Mouse (Mus musculus) kidney, embryonic 14.5 days (tissue): Measurements from ENCODE around the gene Qrich2. TPM values are rescaled to one million over a fixed set of nuclear protein-coding genes. Genes with fewer than 3 reads are reported as not detected.

Experiments
- ATAC-seq: fragments of 200-750 bp; cut with Nextera tagmentation; 2 replicates; pipeline ENCODE4 v1.8.0; 2017; ENCODE audit warnings: moderate number of reproducible peaks, mild to moderate bottlenecking, moderate TSS enrichment, moderate library complexity; ENCODE audit not compliant: low FRiP score, low TSS enrichment
- H3K27ac ChIP-seq: fragments of 300-500 bp; sonication (generic); 2 replicates; pipeline ENCODE4 v1.5.1; 2014; ENCODE audit warnings: low read depth, mild to moderate bottlenecking, low read length, moderate library complexity, mixed read lengths
- H3K27me3 ChIP-seq: fragments of 300-500 bp; sonication (generic); 2 replicates; pipeline ENCODE4 v1.6.1; 2014; ENCODE audit warnings: mild to moderate bottlenecking, low read length; ENCODE audit not compliant: control insufficient read depth, insufficient read depth
- H3K36me3 ChIP-seq: fragments of 300-500 bp; sonication (generic); 2 replicates; pipeline ENCODE4 v1.6.1; 2014; ENCODE audit warnings: low read length, mixed read lengths; ENCODE audit not compliant: control insufficient read depth, insufficient read depth
- H3K4me1 ChIP-seq: fragments of 300-500 bp; sonication (generic); 2 replicates; pipeline ENCODE4 v1.6.1; 2014; ENCODE audit warnings: low read length, mixed read lengths; ENCODE audit not compliant: control insufficient read depth, insufficient read depth
- H3K4me2 ChIP-seq: fragments of 300-500 bp; sonication (generic); replicated peaks from 2 replicates; pipeline ENCODE4 v1.6.1; 2014; ENCODE audit warnings: low read depth, mild to moderate bottlenecking, low read length
- H3K4me3 ChIP-seq: fragments of 300-500 bp; sonication (generic); 2 replicates; pipeline ENCODE4 v1.5.1; 2014; ENCODE audit warnings: mild to moderate bottlenecking, low read length
- H3K9ac ChIP-seq: fragments of 300-500 bp; sonication (generic); 2 replicates; pipeline ENCODE4 v1.6.1; 2014; ENCODE audit warnings: low read depth, mild to moderate bottlenecking, low read length, moderate library complexity
- H3K9me3 ChIP-seq: fragments of 300-500 bp; sonication (generic); 2 replicates; pipeline ENCODE4 v1.6.1; 2016; ENCODE audit warnings: low read length; ENCODE audit not compliant: control insufficient read depth
- WGBS: fragments of 180-500 bp; shearing (Covaris S2); extraction: QIAGEN DNeasy Blood & Tissue Kit; methylation state at CpG from one replicate; pipeline ENCODE4 v1.1.7; 2014; 5-methylcytosine and 5-hydroxymethylcytosine counted together
- polyA plus RNA-seq: library from polyadenylated mRNA; unstranded; fragments of >200 nt; fragmentation: Nextera tagmentation; extraction: Ambion mirVana; gene quantifications from 2 replicates; pipeline ENCODE4 v1.2.1, GENCODE M21; 2014

Gene Qrich2
- polyA plus RNA-seq, 1 experiment from 2014 or later: 0.39 TPM

- Histone ChIP-seq H3K36me3 (peaks cover 29% of the 10 kb centered on the region), H3K9ac (peak overlapping the region; percentile 18; the same call in 1 of the 2 replicates), H3K27ac (no peak overlapping the region; the same call in 1 of the 2 replicates), H3K4me1 (peaks cover 32% of the 10 kb centered on the region), H3K9me3 (no peaks in the 10 kb centered on the region), H3K4me3 (peak overlapping the region; percentile 56; the same call in 1 of the 2 replicates), H3K27me3 (no peaks in the 10 kb centered on the region), H3K4me2 (peak overlapping the region; percentile 55)
- WGBS: 63% methylated on average over 5 of the region's 5 CpGs
- no peak for ATAC-seq
Observed at GRCm38 (mm10) chr11:116435992-116436724, 29.9 kb downstream of the Qrich2 start.

DNA sequence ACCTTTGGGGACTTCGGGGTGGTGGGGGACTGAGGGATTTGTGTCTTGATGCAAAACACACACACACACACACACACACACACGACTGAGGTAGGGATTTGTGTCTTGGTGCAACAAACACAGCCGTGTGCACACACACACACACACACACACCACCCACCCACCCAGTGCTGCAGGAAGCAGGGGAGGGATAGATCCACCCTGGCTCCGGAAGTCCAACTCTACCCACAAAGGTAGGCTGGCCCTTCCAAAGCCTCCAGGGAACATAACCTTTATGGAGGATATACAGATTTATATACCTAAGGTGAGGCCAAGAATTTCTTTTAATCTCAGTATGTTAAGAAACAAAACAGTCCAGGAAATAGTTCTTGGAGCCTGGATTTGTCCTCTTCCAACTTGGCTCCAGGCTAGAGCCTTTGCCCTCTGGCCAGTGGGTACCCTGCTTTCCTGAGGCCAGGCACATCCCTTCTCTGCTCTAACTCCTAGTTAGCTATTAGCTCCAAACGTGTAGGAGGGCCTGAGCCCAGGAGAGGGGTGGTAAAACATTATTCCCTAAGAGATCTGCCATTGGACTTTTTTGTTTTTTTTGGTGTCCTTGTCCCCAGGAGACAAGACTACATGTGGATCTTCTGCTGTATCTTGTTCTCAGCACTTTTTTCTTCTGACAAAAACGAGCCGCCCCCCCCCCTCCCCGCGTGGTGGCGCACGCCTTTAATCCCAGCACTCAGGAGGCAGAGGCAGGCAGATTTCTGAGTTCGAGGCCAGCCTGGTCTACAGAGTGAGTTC is 30.9 kb downstream of the Qrich2 start:
- WGBS: 47% methylated on average over 12 of the region's 12 CpGs

GRCm38 (mm10) chr11:116434287-116434966 is 31.6 kb downstream of the Qrich2 start:
- H3K27ac ChIP-seq: peak overlapping the region; percentile 92
- peaks cover 28% of the 10 kb centered on the region for H3K4me1 ChIP-seq
- under 1% methylated on average over 42 of the region's 67 CpGs for WGBS
- H3K36me3 ChIP-seq: peaks cover 26% of the 10 kb centered on the region
- H3K27me3 ChIP-seq: no peaks in the 10 kb centered on the region
- ATAC-seq: peak; percentile 4
- peak overlapping the region; percentile 68 for H3K9ac ChIP-seq
- peak overlapping the region; percentile 56 for H3K4me3 ChIP-seq
- peak overlapping the region; percentile 55 for H3K4me2 ChIP-seq
- H3K9me3 ChIP-seq: no peaks in the 10 kb centered on the region

More for the DNA sequence above, 30.9 kb downstream of the Qrich2 start:
- Histone ChIP-seq H3K4me3 (peak overlapping the region; percentile 56), H3K27ac (peak overlapping the region; percentile 92), H3K4me2 (peak overlapping the region; percentile 55), H3K36me3 (peaks cover 29% of the 10 kb centered on the region), H3K4me1 (peaks cover 32% of the 10 kb centered on the region), H3K27me3 (no peaks in the 10 kb centered on the region), H3K9ac (peak overlapping the region; percentile 68), H3K9me3 (no peaks in the 10 kb centered on the region)
- no peak; the same call in 1 of the 2 replicates for ATAC-seq

DNA sequence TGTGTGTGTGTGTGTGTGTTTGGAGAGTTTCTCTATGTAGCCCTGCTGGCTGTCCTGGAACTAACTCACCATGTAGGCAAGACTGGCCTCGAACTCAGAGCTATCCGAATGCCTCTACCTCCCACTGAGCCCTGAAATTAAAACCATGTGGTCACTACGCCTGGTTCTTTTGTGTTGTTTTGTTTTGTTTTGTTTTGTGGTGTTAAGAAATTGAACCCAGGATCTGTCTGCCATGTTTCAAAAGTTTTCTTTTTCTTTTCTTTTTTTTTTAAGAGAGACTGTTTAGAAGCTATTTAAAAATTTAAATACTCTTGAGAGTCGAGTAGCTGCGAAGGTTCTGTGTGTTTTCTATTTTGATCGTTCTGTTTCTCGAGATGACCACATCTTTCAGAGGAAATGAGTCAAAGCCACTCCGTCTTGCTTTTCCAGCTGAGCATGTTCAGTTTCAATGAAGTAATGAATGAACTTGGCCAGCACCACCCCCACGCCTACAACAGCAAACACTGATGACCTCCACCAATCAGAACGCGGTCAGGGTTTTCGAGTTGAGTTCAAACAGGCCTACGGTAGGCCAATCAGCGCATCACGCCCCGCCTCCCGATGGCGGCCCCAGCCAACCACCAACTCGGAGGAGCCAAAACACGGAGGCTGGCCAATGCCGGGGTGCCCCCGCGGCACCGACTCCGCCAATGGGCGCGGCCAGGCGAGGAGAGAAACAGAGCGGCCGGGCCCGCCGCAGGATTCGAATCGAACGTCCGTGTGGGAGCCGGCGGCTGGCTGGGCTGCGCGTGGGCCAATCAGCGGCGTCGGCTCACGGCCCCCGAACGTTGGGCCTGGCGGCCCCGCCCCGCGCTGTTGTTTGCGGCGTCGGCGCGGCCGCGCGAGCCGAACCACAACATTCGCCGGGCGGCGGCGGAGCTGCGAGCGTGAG is 32.4 kb downstream of the Qrich2 start, which contains the start of gene Ubald2:
Ubald2 (plus strand) TSS at position 739 of the 931 bp plus-strand sequence.
- H3K27me3 ChIP-seq: no peaks in the 10 kb centered on the region
- H3K36me3 ChIP-seq: peaks cover 20% of the 10 kb centered on the region
- H3K27ac ChIP-seq: peak within 1 kb of the TSS; percentile 92
- no peaks in the 10 kb centered on the region for H3K9me3 ChIP-seq
- H3K4me1 ChIP-seq: peaks cover 35% of the 10 kb centered on the region
- H3K9ac ChIP-seq: peak within 1 kb of the TSS; percentile 68
- H3K4me3 ChIP-seq: peak within 1 kb of the TSS; percentile 56
- peak within 1 kb of the TSS; percentile 55 for H3K4me2 ChIP-seq
- peak; percentile 98 for ATAC-seq
- WGBS: 3% methylated on average over 65 of the region's 66 CpGs

- H3K27ac ChIP-seq: no peak overlapping the region
- no peak overlapping the region for H3K4me3 ChIP-seq
- no peaks in the 10 kb centered on the region for H3K27me3 ChIP-seq
- no peak overlapping the region for H3K9ac ChIP-seq
- no peaks in the 10 kb centered on the region for H3K9me3 ChIP-seq
- peaks cover 36% of the 10 kb centered on the region for H3K4me1 ChIP-seq
- peaks cover 20% of the 10 kb centered on the region for H3K36me3 ChIP-seq
- no peak for ATAC-seq
- WGBS: 67% methylated on average over 8 of the region's 8 CpGs
- no peak overlapping the region for H3K4me2 ChIP-seq
Observed at GRCm38 (mm10) chr11:116432593-116433355, 33.3 kb downstream of the Qrich2 start.

GRCm38 (mm10) chr11:116432127-116432526 is 33.9 kb downstream of the Qrich2 start:
- Histone ChIP-seq H3K4me1 (peaks cover 31% of the 10 kb centered on the region), H3K4me3 (no peak overlapping the region), H3K4me2 (no peak overlapping the region), H3K9me3 (no peaks in the 10 kb centered on the region), H3K27me3 (no peaks in the 10 kb centered on the region), H3K9ac (no peak overlapping the region), H3K36me3 (peaks cover 13% of the 10 kb centered on the region; the same call in 1 of the 2 replicates), H3K27ac (no peak overlapping the region)
- no peak for ATAC-seq
- WGBS: 74% methylated on average over 6 of the region's 6 CpGs

- Histone ChIP-seq H3K9me3 (no peaks in the 10 kb centered on the region), H3K36me3 (peaks cover 7% of the 10 kb centered on the region; the same call in 1 of the 2 replicates), H3K4me3 (no peak overlapping the region), H3K27me3 (no peaks in the 10 kb centered on the region), H3K4me2 (no peak overlapping the region), H3K9ac (no peak overlapping the region), H3K4me1 (peaks cover 25% of the 10 kb centered on the region), H3K27ac (peak overlapping the region; percentile 37; the same call in 1 of the 2 replicates)
- ATAC-seq: no peak
- WGBS: 50% methylated on average over 11 of the region's 11 CpGs
Observed at GRCm38 (mm10) chr11:116431428-116432077, 34.5 kb downstream of the Qrich2 start.
